Mouse (Mus musculus) embryo, embryonic 11.5 days (tissue): Measurements from ENCODE around the gene Tiam2.

ENCODE experiments used
- DNase-seq: peaks from one replicate; pipeline ENCODE4 v3.0.0-alpha.2; 2012; ENCODE audit warnings: low read depth, low spot score

Tiam2 gene

DNA sequence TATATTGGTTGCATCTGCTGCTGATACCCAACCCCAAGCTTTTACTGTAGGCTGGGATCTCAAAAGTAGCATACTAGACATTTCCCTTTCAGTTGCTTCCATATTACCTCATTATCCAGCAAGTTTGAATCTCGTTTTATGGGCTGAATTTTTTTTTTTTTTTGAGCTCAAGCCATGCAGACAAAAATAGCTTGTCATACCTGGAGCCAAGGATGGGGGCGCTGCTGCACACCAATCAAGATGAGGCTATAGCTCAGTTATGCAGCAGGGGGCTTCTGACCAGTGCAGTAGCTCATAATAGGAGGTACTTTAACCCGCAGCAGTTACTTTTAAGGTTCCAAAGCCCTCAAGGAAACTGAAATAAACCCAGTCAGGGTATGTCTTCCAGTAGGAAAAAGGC, 171.7 kb downstream of the Tiam2 start:
- DNase-seq, result peak; percentile 22

DNA sequence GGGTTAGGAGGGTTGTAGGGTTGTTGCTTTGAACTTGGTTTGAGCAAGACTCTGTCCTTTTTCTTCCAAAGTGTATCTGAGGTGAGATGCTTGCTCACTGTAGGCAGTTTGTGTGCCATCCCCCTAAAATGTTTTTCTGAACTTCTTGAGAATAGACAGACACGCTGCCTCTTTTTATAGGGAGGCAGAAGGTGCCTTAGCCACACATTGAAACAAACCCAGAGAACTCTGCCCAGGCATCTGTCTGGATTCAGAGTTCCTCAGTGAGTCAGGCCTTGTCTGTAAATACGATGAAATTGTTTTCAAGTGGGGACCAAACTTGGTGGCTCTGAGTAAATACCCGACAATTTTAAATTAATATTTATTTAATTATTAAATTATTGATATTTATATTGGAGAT, 172.2 kb downstream of the Tiam2 start:
- DNase-seq, result no peak

DNA sequence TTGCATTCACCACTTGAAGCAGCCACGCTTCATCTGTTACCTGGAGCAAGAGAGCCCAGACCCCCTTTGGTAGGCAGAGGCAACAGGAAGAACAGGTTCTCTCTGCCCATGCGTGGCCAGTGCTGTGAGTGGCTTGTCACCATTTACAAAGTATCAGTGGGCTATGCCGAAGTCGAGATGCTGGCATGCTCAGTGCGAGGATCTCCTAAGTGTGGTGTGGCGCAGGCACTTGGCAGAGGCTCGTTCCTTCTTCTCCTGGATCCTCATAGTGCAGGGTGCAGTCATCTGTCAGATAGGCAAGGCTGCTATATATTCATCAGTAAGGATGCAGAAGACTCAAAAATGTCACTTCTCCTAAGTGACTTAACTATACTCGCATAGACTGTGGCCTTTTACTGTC, 173.1 kb downstream of the Tiam2 start:
- no peak for DNase-seq

DNA sequence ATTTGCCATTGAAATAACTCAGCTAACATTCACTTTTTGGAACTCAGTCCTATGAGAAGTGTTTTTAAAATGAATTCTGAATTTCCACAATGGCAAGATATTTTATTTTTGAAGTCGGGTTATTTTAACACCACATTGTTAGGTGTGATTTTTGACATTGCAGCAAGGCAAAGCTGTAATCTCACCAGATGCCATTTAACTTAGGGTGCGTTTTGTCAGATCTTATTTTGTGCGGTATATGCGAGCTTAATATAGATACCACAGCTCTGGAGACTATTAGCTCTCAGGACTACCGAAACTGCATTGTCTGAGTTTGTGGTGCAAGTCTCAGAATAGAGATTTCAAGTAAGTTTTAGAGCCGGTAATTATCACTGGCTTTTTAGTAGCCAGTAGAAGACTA, 173.7 kb downstream of the Tiam2 start:
- no peak for DNase-seq

DNA sequence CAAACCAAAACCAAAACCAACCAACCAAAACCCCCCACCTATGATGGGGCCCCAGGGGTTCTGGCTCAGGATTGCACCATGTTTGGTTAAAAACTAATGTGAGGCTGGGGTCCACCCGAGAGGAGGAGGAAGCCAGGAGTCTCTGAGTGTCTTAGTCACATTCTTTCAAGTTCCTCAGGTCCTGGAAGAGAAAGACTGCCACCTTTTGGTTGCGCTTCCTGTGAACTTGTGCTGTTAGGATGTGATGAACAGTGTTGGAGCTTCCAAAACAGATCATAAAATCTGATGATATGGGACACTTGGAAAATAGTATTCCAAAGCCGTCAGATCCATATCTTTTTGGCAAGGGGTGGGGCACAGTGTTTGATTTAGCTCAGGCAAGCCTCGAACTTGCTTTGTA, 174.6 kb downstream of the Tiam2 start:
- DNase-seq, result no peak

DNA sequence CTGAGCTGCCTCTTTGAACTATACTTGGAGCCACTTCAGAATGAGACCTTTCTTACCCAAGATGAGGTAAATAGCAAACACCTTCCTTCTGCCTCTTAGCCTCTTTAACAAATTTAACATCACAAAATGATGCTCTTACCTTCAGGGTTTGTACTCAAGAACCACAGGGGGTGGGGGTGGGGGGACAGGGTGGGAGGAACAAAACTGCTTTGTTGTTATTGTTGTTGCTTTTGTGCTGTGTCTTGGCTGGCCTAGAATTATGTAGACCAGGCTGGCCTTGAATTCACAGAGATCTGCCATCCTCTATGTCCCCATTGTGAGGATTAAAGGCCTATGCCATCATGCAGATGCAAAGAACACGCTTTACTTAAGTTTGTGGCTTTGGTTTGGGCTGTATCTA, 179.3 kb downstream of the Tiam2 start:
- no peak for DNase-seq

DNA sequence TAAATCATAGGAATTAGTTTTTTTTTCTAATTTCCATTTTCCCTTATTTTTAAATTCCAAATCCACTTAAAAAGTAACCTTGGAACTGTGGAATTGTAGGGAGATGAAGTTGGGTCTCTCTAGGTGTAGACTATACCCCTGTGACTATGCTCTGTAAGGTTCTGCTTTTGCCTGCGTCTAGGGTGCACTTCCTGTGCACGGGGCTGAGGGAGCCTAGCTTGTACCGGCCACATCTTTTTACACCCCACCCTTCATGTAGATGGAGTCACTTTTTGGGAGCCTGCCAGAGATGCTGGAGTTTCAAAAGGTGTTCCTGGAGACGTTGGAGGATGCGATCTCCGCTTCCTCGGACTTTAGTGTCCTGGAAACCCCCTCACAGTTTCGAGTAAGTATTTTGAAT, 180.1 kb downstream of the Tiam2 start:
- no peak for DNase-seq

DNA sequence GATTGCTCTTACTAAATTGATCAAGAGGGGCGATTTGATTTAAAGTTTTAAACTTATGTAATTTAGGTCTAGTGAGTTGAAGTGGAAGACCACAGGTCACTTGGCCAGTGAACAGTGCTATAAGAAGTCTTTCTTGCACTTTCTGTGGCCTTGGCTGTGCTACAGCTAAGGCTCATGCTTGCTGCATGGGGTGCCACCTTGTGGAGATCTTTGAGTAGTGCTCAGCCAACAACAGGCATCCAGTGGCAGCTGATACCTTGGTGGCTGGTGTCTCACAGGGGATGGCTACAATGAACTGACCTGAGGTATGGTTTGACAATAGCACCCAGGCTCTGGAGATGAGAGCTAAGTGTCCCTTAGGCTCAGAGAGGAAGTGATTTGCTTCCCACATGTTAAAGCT, 183.5 kb downstream of the Tiam2 start:
- DNase-seq, result peak; percentile 47

DNA sequence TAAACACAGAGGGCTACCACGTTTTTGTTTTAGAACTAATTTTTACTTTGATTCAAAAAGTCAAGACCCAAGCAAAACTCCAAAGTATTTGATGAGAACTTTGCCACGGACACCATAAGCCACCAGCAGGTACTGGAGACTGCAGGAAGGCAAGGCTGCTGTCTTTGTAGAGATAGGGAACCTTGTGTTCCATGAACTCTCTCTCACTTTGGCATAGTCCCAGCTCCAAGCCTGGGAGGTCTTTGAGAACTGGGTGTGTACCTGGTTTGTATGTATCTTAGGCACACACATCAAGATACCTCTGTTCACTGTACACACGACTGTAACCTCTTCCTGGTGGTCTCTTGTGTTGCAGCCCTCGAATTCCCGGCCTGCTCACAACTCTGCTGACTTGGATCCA, 187.9 kb downstream of the Tiam2 start:
- DNase-seq, result no peak

DNA sequence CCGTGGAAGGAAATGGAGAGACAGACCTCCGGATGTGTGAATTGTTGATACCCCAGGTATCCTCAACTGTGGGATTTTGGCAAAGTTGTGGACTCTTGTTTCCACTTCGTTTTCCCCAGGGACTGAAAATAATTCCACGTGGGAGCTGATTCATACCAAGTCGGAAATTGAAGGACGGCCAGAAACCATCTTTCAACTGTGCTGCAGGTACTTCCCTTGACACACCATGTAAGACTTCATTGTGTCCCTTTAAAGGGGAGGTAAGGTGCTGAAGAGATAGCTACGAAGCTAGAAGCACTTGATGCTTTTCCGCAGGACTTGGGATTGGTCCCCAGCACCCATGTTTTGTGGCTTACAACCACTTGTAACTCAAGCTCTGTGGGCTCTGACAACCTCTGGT, 189.5 kb downstream of the Tiam2 start:
- no peak for DNase-seq

DNA sequence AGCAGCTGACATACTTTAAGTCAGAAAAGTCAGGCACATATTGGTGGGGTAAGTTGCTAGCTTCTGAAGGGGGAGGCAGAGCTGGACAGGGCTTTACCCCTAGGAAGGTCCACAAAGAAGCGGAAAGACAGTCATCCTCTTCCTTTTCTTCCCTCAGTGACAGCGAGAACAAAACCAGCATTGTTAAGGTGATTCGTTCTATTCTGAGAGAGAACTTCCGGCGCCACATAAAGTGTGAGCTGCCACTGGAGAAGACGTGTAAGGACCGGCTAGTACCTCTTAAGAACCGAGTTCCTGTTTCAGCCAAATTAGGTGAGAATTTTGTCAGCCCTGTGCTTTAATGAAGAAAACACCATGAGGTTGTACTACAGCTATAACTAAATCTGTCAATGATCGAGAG, 190.0 kb downstream of the Tiam2 start:
- no peak for DNase-seq

DNA sequence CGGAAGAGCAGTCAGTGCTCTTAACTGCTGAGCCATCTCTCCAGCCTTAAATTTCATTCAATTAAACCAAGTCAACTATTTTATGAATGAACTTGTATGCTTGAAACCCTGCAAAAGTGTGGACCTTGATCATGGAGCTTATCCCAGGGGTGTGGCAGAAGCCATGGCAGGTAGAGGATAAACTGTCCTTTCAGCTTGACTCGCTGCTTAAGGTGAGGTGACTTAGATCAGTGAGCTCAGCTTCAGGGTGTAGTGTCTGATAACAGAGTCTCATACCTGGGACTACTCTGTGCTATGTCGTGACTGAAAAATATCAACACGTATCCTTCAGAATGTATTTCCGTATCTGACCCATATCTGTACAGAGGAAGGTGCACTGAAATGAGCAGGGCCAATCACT, 194.0 kb downstream of the Tiam2 start:
- no peak for DNase-seq

DNA sequence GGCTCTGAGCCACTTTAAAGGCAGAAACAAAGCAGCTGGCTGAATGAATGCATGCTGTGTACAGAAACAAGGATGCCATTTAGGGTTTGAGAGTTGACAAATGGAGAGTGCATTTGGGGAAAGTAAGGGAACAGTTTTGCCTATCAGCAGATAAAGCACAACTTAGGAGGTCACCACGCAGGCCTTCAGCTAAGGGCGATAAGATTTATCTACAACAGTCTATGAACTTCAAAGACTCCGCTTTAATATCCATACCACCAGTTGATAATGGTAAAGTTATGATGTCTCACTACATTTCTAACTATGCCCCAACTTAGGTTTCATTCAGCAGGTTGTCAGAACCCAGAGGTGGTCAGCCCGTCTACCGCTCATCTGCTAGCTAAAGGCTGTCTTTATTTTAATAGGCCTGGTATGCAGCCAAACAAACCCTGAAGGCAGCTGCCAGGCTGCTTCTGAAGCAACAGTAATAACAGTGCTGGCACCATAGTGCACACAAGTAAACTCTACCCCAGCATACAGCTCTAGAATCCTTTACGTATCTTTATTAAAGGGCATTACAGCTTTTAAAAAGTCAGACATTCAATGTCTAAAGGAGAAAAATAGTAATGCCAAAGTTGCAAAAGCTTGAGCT, 201.6 kb downstream of the Tiam2 start:
- no peak for DNase-seq

DNA sequence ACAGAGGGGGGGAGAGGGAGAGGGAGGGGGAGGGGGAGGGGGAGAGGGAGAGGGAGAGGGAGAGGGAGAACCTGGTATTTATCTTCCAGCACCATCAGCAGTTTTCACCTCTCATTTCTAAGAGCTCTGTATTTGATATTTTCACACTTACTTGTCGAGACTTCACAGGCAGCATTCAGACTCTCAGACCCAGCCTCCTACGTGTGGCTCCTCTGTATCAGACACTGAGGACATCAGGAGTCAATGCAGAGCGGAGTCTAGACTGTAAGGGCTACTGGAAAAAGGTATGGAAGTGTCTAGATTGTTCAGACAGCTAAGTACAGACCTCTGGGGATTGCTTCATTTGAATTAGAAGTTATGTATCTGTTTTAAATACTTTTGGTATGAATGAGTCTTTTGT, 203.2 kb downstream of the Tiam2 start:
- no peak for DNase-seq

DNA sequence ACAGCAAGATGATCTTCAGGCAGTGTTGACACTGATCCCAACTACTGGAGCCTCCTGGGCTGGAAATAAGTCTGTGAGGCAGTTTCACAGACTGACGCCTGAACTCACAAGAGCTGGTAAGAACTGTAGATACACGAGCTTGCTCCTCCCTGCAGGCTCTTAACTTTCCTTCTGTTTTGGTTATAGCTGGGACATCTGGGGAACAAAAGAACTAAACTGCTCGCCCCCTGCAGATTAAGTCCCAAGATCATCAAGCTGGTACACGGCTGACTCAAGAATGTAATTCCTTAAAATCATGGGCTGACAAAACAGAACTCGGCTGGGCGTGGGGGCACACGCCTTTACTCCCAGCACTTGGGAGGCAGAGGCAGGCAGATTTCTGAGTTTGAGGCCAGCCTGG, 204.2 kb downstream of the Tiam2 start:
- DNase-seq, result no peak

DNA sequence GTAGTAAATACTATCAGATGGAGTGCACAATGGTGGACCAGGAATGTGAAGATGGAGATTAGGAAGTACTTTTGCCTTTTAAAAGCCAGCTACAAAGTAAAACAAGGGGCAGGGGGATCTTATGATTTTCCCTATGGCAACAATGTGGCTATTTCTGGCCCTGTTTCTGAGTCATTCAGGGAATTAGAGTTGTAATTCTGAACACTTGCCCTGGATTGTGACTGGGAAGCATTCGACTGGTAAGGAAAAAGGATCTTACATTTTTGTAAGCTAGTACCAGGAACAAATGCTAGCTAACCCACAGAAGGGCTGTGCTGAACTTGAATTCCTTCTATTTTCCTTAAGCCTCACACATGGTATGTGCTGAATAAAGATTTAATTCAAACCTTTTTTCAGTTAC, 205.3 kb downstream of the Tiam2 start:
- DNase-seq, result no peak

DNA sequence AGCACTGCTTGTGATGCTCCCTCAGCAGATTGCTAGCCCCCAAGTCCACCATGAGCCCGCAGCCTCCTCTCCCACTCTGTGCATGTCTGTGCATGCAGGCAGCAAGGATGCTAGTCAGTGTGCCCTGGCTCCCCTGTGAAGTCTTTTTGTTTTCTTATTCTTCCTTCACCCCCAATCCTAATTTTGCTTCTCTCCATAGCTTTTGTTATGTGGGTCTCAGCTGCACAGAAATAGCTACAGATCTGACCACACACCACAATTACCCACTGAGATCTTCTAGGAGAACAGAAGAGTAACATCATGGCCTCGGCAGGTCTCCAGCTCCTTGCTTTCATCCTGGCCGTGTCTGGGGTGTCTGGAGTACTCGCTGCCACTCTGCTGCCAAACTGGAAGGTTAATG, 205.9 kb downstream of the Tiam2 start, which contains the start of gene Cldn20:
Cldn20 (plus strand) TSS at position 301 of the 400 bp plus-strand sequence.
- no peak for DNase-seq

DNA sequence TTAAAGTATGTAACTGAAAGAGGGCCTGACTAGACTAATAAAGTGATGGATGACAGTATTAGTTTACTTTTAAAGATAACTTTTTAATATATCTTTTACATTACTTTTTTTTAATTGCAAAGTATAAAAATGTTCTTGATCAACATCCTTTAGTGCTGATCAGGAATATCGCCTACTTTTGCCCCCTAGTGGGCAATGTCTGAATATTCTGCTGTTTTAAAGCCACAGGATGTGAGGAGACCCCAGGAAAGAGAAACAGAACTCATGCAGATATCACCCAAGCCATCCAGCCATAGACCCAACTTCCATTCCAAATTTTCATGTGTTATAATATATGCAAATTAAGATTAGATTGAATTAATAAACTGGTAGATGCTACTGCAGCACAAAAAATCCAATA, 207.1 kb downstream of the Tiam2 start:
- peak; percentile 17 for DNase-seq

DNA sequence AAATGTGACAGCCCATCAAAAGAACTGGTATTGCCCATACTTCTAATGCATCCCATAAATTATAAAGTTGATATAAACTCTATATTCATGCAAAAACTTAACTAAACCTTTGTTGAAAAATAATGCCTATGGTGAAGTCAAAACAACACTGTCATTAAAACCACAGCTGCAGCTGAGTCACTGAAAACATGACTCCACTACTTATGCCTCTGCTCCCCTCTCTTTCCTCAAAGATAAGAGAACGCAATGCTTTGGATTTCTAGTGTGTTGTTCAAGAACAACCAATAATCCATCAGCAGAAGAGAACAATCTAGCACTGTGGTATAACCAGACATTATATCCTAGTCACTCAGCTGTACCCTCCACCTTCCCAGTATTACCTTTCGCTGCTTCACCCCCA, 213.9 kb downstream of the Tiam2 start:
- DNase-seq, result no peak

DNA sequence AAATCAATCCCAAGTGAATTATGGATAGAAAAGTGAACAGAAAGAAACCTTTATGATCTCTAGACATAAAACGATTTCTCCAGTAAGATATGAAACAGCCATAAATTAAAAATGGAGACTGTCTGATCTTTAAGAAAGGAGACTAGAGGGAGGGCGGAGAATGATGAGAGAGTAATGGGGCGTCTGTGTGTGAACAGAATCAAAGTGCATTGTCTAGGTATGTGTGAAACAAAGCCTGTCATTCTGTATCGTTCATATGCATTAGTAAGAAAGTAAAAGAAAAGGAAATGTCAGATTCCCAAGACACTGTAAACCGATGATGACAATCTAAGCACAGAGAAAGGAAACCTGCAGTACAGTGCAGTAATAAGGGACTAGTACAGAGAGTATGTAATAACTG, 214.7 kb downstream of the Tiam2 start:
- no peak for DNase-seq

DNA sequence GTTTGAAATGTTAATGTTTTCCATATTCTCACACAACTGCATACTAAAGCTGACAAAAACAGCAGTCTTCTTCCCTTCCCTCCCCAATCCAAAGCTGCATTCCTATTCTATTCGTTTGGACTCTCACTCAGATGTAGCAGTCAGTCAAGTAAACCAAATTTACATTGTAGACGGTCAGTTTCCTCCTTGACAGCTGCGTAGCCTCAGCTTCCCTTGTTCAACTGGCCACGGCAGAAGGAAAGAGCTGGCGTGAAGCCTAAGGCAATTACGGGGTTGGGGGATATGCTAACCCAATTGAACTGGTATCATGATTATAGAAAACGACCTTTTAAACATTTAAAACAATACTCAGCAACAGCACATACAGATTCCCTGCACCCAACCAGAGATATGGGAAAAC, 221.4 kb downstream of the Tiam2 start:
- DNase-seq, result no peak

DNA sequence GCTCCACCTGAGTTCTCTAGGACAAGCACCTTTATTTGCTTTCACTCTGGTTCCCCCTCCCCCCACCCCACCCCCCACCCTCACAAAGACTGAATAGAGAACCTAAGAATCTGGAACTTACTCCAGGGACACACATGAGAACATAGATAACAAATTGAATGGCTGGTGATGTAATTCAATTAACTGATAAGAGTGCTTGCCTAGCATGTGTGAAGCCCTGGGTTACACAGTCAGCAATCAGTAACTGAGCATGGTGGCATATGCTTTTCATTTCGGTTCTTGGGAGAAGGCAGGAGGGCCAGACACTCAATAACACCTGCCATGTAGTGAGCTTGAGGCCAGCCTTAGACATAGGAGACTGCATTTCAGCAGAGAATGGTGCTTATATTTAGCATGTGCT, 229.9 kb downstream of the Tiam2 start:
- DNase-seq, result no peak

DNA sequence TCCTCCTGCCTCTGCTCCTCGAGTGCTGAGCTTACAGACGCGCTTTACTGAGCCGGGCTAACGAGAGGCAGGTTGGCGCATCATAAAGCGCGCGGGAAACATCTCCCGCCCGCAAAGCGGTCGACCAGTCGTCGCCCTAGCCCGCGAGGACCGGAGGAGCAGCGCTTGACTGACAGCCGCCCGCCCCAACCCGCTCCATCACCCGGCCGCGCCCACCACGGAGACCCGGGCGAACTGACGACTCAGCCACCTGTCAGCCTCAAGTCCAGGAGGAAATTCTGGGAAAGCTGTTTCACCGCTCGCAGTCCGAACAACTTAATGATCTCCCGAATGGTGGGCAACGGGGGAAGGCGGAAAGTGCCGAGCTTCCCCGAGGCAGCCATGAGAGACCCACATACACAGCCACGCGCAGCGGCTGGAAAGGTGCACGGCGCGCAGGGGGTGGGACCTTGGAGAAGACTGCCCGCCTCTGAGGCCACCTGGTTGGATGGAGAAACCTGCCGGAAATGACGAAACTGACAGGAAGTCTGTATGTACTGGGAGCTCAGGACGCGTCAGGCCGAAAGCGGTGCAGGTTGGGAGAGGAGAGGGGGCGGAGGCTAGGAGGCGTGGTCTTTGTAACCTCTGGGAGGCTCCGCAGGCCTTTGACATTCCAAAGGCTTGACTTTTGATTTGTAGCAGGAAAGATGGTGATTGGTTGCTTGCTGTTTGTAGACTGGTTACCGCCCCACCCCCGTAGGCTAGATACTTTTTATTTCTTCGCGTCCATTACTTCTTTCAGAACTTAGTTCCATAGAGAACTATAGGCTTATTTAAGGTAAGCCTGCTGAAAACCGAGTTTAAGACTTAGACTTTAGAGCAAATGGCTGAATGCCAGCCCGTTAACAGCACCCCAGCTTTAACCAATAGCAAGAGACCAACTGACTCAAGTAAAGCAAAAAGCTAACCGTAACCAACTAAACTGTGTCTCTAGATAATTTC, 231.2 kb downstream of the Tiam2 start, which contains the start of gene Tfb1m:
Tfb1m (minus strand) TSS at position 451 of the 981 bp plus-strand sequence.
- DNase-seq, result peak; percentile 98
